Mouse (Mus musculus) myocyte (in vitro differentiated cells): ENCODE results near the gene Trim65. TPM values are rescaled to one million over a fixed set of nuclear protein-coding genes. Genes with fewer than 3 reads are reported as not detected.

Experiments
- H3K27me3 ChIP-seq: one replicate; pipeline ENCODE4 v1.6.1; 2011; ENCODE audit not compliant: control insufficient read depth, insufficient read depth, insufficient read length
- H3K36me3 ChIP-seq: one replicate; pipeline ENCODE4 v1.6.1; 2011; ENCODE audit not compliant: control insufficient read depth, insufficient read depth
- H3K4me2 ChIP-seq: one replicate; pipeline ENCODE4 v1.6.1; 2011; ENCODE audit warnings: low read depth, control low read depth
- H3K4me3 ChIP-seq: one replicate; pipeline ENCODE4 v1.5.1; 2011; ENCODE audit warnings: mild to moderate bottlenecking, control low read depth, moderate library complexity
- H3K79me2 ChIP-seq: one replicate; pipeline ENCODE4 v1.6.1; 2011; ENCODE audit not compliant: control insufficient read depth, insufficient read depth
- H3ac ChIP-seq: one replicate; pipeline ENCODE4 v1.6.1; 2011; ENCODE audit not compliant: control insufficient read depth, insufficient read length
- CEBPB ChIP-seq: IDR thresholded peaks from 2 replicates; pipeline ENCODE4 v1.6.1; 2011; ENCODE audit warnings: mild to moderate bottlenecking, moderate library complexity; ENCODE audit not compliant: poor library complexity, insufficient read depth, severe bottlenecking
- E2F4 ChIP-seq: IDR thresholded peaks from one replicate; pipeline ENCODE4 v1.6.1; 2011; ENCODE audit warnings: mild to moderate bottlenecking, control low read depth, moderate library complexity; ENCODE audit not compliant: insufficient read depth
- MAX ChIP-seq: IDR thresholded peaks from one replicate; pipeline ENCODE4 v1.6.1; 2011; ENCODE audit warnings: low read depth, mild to moderate bottlenecking, control low read depth
- MYOD1 ChIP-seq, 3 experiments: IDR thresholded peaks; one replicate each; pipeline ENCODE4 v1.6.1; 2011; ENCODE audit warnings: control low read depth in 2 of 3, low read depth in 2 of 3, mild to moderate bottlenecking in 2 of 3, moderate library complexity in 1 of 3; ENCODE audit not compliant: insufficient read length in 2 of 3, control insufficient read depth in 1 of 3
- MYOG ChIP-seq, 3 experiments: IDR thresholded peaks; one replicate each; pipeline ENCODE4 v1.6.1; 2011; ENCODE audit warnings: control low read depth in 2 of 3, low read depth in 2 of 3, mild to moderate bottlenecking in 2 of 3; ENCODE audit not compliant: insufficient read length in 2 of 3, control insufficient read depth in 1 of 3, insufficient read depth in 1 of 3
- POLR2A ChIP-seq: IDR thresholded peaks from one replicate; pipeline ENCODE4 v1.6.1; 2011; ENCODE audit warnings: low read depth, mild to moderate bottlenecking, control low read depth, moderate library complexity; ENCODE audit not compliant: insufficient read length
- POLR2AphosphoS2 ChIP-seq: IDR thresholded peaks from one replicate; pipeline ENCODE4 v1.6.1; 2011; ENCODE audit warnings: low read depth, control low read depth; ENCODE audit not compliant: insufficient read length
- REST ChIP-seq: IDR thresholded peaks from one replicate; pipeline ENCODE4 v1.6.1; 2011; ENCODE audit warnings: mild to moderate bottlenecking, control low read depth, moderate library complexity; ENCODE audit not compliant: insufficient read depth, insufficient read length
- SRF ChIP-seq: IDR thresholded peaks from one replicate; pipeline ENCODE4 v1.6.1; 2011; ENCODE audit warnings: low read depth; ENCODE audit not compliant: control insufficient read depth, insufficient read length
- TCF12 ChIP-seq: IDR thresholded peaks from one replicate; pipeline ENCODE4 v1.6.1; 2011; ENCODE audit warnings: mild to moderate bottlenecking, control low read depth; ENCODE audit not compliant: poor library complexity, insufficient read depth, severe bottlenecking
- TCF3 ChIP-seq: IDR thresholded peaks from one replicate; pipeline ENCODE4 v1.6.1; 2011; ENCODE audit warnings: low read depth, control low read depth; ENCODE audit not compliant: insufficient read length
- USF1 ChIP-seq: IDR thresholded peaks from one replicate; pipeline ENCODE4 v1.6.1; 2011; ENCODE audit warnings: low read depth, mild to moderate bottlenecking, control low read depth, moderate library complexity
- polyA plus RNA-seq: library from polyadenylated mRNA; unstranded; fragments of >200 nt; fragmentation: generic; extraction: Trizol; gene quantifications from one replicate; pipeline ENCODE4 v1.2.1, GENCODE M21; 2012; ENCODE audit warnings: missing spikeins

Trim65 gene
- polyA plus RNA-seq, 1 experiment, result 1.9 TPM

- no peaks in the 10 kb centered on the region for H3K27me3 ChIP-seq
- no peak overlapping the region for H3K4me2 ChIP-seq
- H3ac ChIP-seq, result no peak overlapping the region
- H3K79me2 ChIP-seq, result peaks cover 14% of the 10 kb centered on the region
- H3K36me3 ChIP-seq, result peaks cover 13% of the 10 kb centered on the region
- H3K4me3 ChIP-seq, result no peak overlapping the region
- TF ChIP-seq POLR2AphosphoS2 (no peak), MYOD1 (IDR thresholded peaks at IDR 0.05; ENCODE audit: control insufficient read depth in 1 of 3, insufficient read length in 2 of 3, low read depth in 2 of 3) (no peak), SRF (no peak), MAX (no peak), MYOG (IDR thresholded peaks at IDR 0.05; ENCODE audit: control insufficient read depth in 1 of 3, insufficient read depth in 1 of 3, insufficient read length in 2 of 3, low read depth in 2 of 3) (no peak), E2F4 (no peak), REST (no peak), USF1 (no peak), CEBPB (no peak), TCF3 (no peak)
These were observed 39.3 kb upstream of the Trim65 start for GRCm38 (mm10) chr11:116170003-116170800.

GRCm38 (mm10) chr11:116169214-116169613, 38.3 kb upstream of the Trim65 start:
- peaks cover 13% of the 10 kb centered on the region for H3K36me3 ChIP-seq
- TF ChIP-seq SRF, result no peak
- no peak for TF ChIP-seq MYOG (IDR thresholded peaks at IDR 0.05; ENCODE audit: control insufficient read depth in 1 of 3, insufficient read depth in 1 of 3, insufficient read length in 2 of 3, low read depth in 2 of 3)
- TF ChIP-seq MAX, result no peak
- no peak for TF ChIP-seq E2F4
- TF ChIP-seq POLR2AphosphoS2, result no peak
- no peak for TF ChIP-seq REST
- no peak for TF ChIP-seq USF1
- no peak for TF ChIP-seq POLR2A
- TF ChIP-seq TCF12, result no peak
- TF ChIP-seq CEBPB, result no peak
- no peak for TF ChIP-seq TCF3
- no peak for TF ChIP-seq MYOD1 (IDR thresholded peaks at IDR 0.05; ENCODE audit: control insufficient read depth in 1 of 3, insufficient read length in 2 of 3, low read depth in 2 of 3)

GRCm38 (mm10) chr11:116167884-116168439, 37.0 kb upstream of the Trim65 start, which contains the start of gene Fbf1:
Gene Fbf1 (minus strand): TSS chr11:116168166.
- Histone ChIP-seq H3K79me2 (peaks cover 18% of the 10 kb centered on the region), H3K4me3 (peak within 1 kb of the TSS; percentile 54), H3ac (peak within 1 kb of the TSS; percentile 14), H3K36me3 (peaks cover 9% of the 10 kb centered on the region), H3K27me3 (no peaks in the 10 kb centered on the region), H3K4me2 (peak within 1 kb of the TSS; percentile 97)
- TF ChIP-seq E2F4 (no peak), REST (no peak), POLR2AphosphoS2 (peak; percentile 95), MYOG (IDR thresholded peaks at IDR 0.05; ENCODE audit: control insufficient read depth in 1 of 3, insufficient read depth in 1 of 3, insufficient read length in 2 of 3, low read depth in 2 of 3) (peak in 1 of 3 experiments; percentile 25), MAX (no peak), SRF (peak; percentile 61), MYOD1 (IDR thresholded peaks at IDR 0.05; ENCODE audit: control insufficient read depth in 1 of 3, insufficient read length in 2 of 3, low read depth in 2 of 3) (peak in 1 of 3 experiments; percentile 9), USF1 (no peak), POLR2A (peak; percentile 98), CEBPB (no peak), TCF12 (no peak), TCF3 (no peak)

More at GRCm38 (mm10) chr11:116169214-116169613, 38.3 kb upstream of the Trim65 start:
- Histone ChIP-seq H3K4me3 (no peak overlapping the region), H3K79me2 (peaks cover 14% of the 10 kb centered on the region), H3K4me2 (no peak overlapping the region), H3K27me3 (no peaks in the 10 kb centered on the region), H3ac (no peak overlapping the region)

- Histone ChIP-seq H3ac (peak overlapping the region; percentile 14), H3K79me2 (peaks cover 18% of the 10 kb centered on the region), H3K27me3 (no peaks in the 10 kb centered on the region), H3K36me3 (peaks cover 9% of the 10 kb centered on the region), H3K4me3 (peak overlapping the region; percentile 54), H3K4me2 (peak overlapping the region; percentile 97)
- TF ChIP-seq TCF12, result no peak
- TF ChIP-seq MYOD1 (IDR thresholded peaks at IDR 0.05; ENCODE audit: control insufficient read depth in 1 of 3, insufficient read length in 2 of 3, low read depth in 2 of 3), result no peak
- TF ChIP-seq REST, result no peak
- TF ChIP-seq CEBPB, result no peak
- TF ChIP-seq E2F4, result no peak
- TF ChIP-seq SRF, result no peak
- TF ChIP-seq TCF3, result no peak
- TF ChIP-seq USF1, result no peak
- TF ChIP-seq POLR2AphosphoS2, result no peak
- TF ChIP-seq POLR2A, result no peak
- no peak for TF ChIP-seq MAX
- no peak for TF ChIP-seq MYOG (IDR thresholded peaks at IDR 0.05; ENCODE audit: control insufficient read depth in 1 of 3, insufficient read depth in 1 of 3, insufficient read length in 2 of 3, low read depth in 2 of 3)
These were observed 36.3 kb upstream of the Trim65 start for GRCm38 (mm10) chr11:116167232-116167631.
